Mouse (Mus musculus): ENCODE measurements around the gene Furin. TPM values are rescaled to one million over a fixed set of nuclear protein-coding genes. Genes with fewer than 3 reads are reported as not detected.
"Not testable (repeated sequence)": the region's sequence is repeated elsewhere in the genome, so short reads cannot be mapped to it uniquely, and the experiment has no call there.

Gene Furin
- total RNA-seq, 2 experiments from 2014 or later, result 48.5 to 49.0 TPM

DNA sequence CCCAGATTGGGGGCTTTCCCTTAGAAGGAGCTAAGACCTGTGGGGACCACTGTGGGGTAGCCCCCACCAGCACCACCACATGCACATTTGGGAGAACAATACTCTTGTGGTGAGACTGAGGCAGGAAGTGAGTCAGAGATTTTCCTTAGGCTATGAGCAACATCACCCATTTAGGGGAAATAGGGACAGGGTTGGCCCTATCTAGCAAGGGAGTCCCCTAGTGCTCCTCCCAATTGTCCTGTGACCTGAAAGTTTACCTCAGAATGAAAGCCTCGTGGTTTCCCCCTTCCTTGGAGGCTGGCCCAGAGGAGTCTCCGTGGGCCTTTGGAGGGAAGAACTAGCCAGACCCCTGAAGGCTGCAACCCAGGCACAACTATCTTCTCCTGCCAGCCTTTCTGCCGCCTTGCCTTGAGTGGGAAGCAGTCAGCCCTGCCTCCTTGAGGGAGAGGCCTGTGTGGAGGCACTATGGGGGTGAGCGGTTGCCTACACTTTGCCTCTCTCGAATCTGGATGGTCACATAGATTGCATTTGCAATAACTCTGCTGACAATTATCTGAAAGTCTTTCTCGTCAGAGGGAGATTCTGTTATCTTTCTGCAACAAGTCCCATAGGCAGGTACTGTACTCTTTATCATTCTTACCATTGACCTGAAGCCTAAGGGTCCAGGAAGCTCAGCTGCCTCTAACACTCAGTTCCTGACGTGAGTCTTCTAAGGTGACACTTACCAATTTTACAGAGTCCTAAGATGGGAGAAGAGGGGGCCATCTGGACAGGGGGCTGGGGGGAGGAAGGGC, 938 bp downstream of the Furin start:
- intact Hi-C loops (cut with DNase I), result loop anchor here (5.0 kb wide), 1 partner anchor 43 kb away; no protein-coding TSS in a partner anchor
- no peak for DNase-seq
- no peak for TF ChIP-seq CTCF (IDR thresholded peaks at IDR 0.05)
- Histone ChIP-seq H3K27ac (peak overlapping the region; percentile 97), H3K4me3 (no peak overlapping the region)

DNA sequence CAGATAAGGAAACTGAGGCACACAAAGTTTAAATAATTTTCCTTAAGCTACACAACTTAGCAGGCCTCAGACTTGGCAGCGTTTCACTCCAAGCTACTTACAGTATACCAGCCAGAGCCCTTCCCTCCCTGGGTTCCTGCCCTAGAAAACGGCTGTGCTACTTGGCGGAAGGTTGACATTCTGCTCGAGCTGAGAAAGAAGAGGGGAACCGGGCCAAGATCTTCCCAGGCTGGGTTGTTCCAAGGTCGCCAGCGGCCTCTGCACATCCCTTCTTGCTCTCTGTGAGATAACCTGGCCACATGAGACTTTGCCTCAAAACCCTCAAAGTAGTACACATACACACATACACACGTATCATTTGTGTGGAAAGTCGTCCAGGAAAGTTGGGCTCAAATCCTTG, 1.7 kb downstream of the Furin start:
- no peak for TF ChIP-seq CTCF (IDR thresholded peaks at IDR 0.05)
- peak; percentile 92 for DNase-seq
- Histone ChIP-seq H3K27ac (peak overlapping the region; percentile 97), H3K4me3 (peak overlapping the region; percentile 90)
- intact Hi-C loops (cut with DNase I), result loop anchor here (2.0 to 5.0 kb wide), 3 partner anchors 17 to 131 kb away; partner anchors contain the start of genes Blm and Fes

DNA sequence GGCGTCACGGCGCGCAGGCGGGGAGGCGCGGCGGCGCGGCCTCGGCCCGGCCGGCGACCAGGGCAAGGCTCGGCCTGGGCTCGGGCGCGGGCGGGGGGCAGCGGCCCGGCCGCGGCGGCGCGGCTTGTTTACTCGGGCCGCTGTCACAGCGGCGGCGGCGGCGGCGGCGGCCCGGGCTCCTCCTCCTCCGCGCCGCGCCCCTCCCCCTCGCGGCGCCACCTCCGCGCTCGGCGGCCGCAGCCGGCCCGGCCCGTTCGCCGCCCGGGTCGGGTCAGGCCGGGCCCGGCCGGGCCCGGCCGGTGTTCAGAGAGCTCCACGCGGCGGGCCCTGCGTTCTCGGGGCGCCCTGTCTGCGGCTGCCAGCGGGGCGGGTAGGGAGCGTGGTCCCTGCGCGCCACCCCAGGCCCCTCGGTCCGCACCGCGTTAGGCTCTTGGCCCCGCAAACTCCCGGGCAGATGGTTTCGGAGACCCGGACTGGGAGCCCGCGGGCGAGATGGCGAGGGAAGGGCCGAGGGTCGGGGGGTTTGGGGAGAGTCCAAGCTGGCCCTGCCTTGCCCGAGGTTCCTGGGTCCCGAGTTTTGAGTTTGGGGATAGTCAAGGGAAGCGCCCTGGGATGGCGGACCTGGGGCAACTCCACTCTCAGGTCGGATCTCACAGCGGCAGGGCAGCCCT, 2.5 kb downstream of the Furin start:
- peak overlapping the region; percentile 97 for H3K27ac ChIP-seq
- TF ChIP-seq CTCF (IDR thresholded peaks at IDR 0.05), result no peak
- peak overlapping the region; percentile 90 for H3K4me3 ChIP-seq
- intact Hi-C loops (cut with DNase I), result loop anchor here (2.0 to 5.0 kb wide), 3 partner anchors 16 to 132 kb away; partner anchors contain the start of genes Blm and Fes
- DNase-seq, result peak; percentile 90

DNA sequence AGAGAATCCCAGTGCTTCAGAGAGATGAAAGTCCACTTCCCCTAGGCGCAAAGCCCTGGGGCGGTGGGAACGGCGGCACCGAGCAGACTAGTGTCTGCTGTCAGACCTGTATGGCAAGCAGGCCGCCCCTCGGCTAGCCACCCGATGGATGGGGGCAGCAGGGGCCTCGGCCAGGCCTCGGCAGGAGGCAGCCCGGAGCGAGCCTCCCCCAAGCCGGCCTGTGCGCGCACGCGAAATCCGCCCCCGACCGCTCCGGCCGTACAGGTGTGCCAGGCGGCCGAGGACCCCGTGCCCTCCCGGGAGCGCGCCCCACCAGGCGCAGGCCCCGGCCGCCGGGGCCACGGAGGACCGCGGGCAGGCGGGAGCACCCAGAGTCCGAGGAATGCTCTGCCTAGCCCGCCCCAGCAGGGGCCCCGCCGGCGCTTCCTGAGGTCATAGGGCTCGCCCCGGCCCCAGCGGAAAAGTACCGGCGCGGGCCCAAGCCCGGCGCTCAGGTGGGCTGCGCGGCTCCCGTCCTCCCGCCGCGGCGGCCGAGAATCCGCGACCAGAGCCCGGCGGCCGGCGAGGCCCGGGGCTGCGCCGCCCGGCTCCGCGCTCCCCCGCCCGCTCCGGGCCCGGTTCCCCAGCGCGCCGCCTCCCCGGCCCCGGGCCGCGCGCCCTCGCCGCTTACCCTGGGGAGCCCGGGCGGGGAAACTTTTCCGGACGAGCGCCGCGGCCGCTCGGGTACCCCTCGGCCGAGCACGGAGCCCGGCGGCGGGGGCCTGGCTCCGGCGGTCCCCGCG, 3.2 kb downstream of the Furin start:
- H3K4me3 ChIP-seq, result peak overlapping the region; percentile 90
- DNase-seq, result peak; percentile 75
- TF ChIP-seq CTCF (IDR thresholded peaks at IDR 0.05), result 0 out of 2 replicates have a peak, but pooled peaks have one; percentile 4
- intact Hi-C loops (cut with DNase I), result loop anchor here (2.0 to 5.0 kb wide), 3 partner anchors 15 to 133 kb away; partner anchors contain the start of genes Blm and Fes
- H3K27ac ChIP-seq, result peak overlapping the region; percentile 94

DNA sequence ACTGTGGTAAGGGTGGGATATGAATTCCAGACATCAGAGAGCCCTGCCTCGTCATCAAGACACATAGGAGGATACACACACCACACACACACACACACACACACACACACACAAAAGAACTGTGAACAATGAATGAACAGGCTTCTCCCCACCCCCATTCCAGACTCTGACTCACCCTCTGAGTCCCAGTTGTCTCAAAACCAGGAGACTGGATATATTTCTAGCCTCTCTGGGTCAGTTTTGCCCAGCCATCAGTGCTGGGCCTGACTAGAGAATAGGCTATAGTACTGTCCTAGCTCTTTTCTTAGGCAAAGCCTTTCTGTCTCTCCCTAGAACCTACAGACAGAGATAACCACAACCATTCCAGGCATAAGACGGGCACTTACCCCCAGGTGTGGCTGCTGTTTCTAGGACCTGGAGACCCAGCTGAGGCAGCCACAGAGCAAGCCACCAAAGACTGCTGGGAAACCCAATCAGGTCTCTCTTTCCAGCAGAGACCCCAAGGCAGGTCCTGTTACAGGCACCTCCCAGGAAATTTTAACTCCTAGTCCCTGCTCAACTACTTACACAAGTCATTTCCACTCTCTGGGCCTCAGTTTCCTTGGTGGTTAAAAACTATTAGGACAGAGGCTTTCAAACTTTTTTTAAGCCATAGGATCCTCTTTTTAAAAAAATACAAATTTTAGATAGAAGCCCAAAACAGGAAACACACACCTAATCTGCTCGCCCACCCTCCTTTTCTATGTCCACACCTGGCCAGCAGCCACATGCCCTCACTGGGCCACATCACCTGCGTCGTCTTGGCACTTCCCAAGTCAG, 4.0 kb downstream of the Furin start:
- DNase-seq, result no peak
- intact Hi-C loops (cut with DNase I), result loop anchor here (5.0 kb wide), 1 partner anchor 46 kb away; no protein-coding TSS in a partner anchor

DNA sequence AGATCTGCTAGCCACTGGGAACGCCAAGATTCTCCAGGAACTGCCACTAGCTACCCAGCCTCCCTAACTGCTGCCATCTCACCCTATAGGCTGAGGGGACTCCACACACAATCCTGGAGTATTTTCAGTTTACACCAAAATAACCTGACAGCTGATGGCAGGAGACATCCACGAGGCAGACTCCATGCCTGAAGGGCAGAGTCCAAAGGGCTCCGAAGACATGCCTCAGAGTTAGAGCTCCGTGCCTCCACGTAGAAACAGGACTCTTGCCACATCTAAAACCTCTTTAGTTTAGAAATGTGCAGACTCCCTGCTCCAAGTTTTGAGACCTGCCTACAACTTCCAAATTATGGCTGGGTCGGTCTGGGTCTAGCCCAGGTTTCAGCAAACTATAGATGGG, 4.7 kb downstream of the Furin start:
- peak overlapping the region; percentile 94 for H3K27ac ChIP-seq
- peak overlapping the region; percentile 90 for H3K4me3 ChIP-seq
- TF ChIP-seq CTCF (IDR thresholded peaks at IDR 0.05), result no peak
- DNase-seq, result no peak
- intact Hi-C loops (cut with DNase I), result loop anchor here (5.0 kb wide), 1 partner anchor 47 kb away; no protein-coding TSS in a partner anchor

More for the DNA sequence above, 4.0 kb downstream of the Furin start:
- Histone ChIP-seq H3K4me3 (peak overlapping the region; percentile 90), H3K27ac (peak overlapping the region; percentile 94)
- no peak for TF ChIP-seq CTCF (IDR thresholded peaks at IDR 0.05)

DNA sequence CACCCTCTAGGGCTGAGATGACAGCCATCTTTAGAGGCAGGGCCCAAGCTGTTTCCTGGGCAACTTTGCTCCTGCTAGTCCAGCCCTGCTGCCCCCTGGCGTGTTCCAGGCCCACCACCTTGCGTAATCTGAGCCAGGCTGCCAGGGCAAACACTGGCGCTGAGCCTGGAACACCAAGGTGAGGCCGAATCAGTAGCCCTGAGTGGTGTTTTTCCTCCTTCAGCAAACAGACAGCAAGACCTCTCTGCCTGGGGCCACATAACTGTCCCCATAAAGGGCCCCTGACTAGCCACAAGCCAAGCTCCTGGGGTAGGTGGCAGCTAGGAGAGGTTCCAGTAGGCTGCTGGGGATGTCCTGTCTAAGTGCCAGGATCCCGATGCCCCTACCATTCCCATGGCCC, 5.1 kb downstream of the Furin start:
- peak; percentile 71 for DNase-seq
- intact Hi-C loops (cut with DNase I), result loop anchor here (5.0 kb wide), 1 partner anchor 47 kb away; no protein-coding TSS in a partner anchor
- Histone ChIP-seq H3K27ac (peak overlapping the region; percentile 94), H3K4me3 (peak overlapping the region; percentile 90)
- no peak for TF ChIP-seq CTCF (IDR thresholded peaks at IDR 0.05)

DNA sequence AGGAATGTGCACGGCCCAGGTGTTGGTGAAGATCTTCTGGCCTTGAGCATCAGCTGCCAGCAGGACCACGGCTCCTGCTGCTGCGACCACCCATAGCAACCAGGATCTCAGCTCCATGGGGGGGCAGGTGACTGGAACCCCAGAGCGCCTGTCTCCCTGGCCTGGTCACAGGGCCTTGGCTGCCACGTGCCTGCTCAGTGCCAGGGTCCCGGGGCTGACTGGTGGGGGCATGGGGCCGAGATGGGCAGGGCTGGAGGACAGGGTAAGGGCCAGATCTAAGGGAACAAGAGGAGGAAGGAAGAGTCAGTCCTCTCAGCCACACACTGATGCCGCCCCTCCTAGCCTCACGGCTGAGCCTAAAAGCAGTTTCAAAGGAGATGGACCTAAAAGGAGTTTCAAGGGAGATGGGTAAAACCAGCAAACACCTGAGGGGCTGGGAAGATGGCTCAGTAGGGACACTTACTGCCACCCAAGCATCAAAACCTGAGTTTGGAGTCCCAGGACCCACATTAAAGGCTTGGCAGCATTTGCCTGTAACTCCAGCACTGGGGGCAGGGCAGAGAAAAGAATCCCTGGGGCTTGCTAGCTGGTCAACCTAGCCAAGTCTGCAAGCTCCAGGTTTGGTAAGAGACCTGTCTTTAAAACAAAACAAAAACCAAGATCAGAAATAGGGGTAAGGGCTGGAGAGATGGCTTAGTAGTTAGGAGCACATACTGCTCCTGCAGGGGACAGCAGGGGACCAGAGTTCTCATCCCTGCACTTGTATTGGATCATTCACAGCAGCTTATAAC, 6.4 kb downstream of the Furin start:
- peak; percentile 23 for TF ChIP-seq CTCF (IDR thresholded peaks at IDR 0.05)
- Histone ChIP-seq H3K27ac (peak overlapping the region; percentile 25; the same call in 1 of the 2 replicates), H3K4me3 (peak overlapping the region; percentile 19)
- intact Hi-C loops (cut with DNase I), result no loop called here
- DNase-seq, result no peak

DNA sequence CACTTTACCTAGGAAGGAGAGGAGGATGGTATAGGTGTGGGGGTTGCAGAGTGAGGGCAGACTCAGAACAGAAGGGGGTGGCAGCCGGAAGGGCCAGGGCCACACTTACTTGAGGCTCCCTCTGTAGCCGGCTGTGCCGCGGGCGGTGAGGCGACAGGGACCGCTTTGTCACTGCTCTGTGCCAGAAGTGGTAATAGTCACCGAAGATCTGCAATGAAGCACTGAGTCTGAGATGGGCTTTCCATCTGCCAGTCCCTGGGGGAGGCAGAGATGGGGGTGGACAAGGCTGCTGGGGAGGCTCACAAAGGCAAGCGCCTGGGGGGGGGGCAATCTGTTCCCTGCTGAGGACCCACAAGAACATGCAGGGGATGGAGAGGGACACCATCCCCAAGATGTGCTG, 7.2 kb downstream of the Furin start:
- no peak overlapping the region for H3K27ac ChIP-seq
- no peak for DNase-seq
- no peak overlapping the region for H3K4me3 ChIP-seq
- TF ChIP-seq CTCF (IDR thresholded peaks at IDR 0.05), result no peak
- intact Hi-C loops (cut with DNase I), result no loop called here

DNA sequence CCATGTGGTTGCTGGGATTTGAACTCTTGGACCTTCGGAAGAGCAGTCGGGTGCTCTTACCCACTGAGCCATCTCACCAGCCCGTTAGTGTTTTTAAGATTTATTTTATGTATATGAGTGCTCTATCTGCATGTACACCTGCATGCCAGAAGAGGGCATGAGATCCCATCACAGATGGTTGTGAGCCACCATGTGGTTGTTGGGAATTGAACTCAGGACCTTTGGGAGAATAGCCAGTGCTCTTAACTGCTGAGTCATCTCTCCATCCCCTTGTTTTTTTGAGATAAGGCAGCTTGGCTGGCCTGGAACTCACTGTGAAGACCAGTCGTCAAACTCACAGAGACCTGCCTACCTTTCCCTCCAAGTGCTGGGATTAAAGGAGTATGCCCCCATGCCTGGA, 8.8 kb downstream of the Furin start:
- intact Hi-C loops (cut with DNase I); H3K27ac ChIP-seq; H3K4me3 ChIP-seq; DNase-seq: not testable (repeated sequence)
- TF ChIP-seq CTCF (IDR thresholded peaks at IDR 0.05), result peak; percentile 43

DNA sequence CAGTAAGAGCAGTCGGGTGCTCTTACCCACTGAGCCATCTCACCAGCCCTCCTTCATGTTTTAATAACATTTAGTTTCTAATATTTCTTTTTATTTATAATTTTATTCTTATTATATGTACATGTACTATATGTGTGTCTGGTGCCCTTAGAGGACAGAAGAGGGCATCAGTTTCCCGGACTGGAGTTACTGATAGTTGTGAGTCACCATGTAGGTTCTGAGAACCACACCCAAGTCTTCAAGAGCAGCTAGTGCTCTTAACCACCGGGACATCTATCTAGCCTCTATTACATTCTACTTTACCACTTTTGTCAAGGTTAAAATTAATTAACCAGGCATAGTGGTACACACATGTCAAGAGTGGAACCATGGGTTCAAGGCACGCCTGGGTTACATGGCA, 10.6 kb downstream of the Furin start:
- no peak for TF ChIP-seq CTCF (IDR thresholded peaks at IDR 0.05)
- intact Hi-C loops (cut with DNase I), result no loop called here
- no peak overlapping the region for H3K4me3 ChIP-seq
- no peak overlapping the region for H3K27ac ChIP-seq
- no peak for DNase-seq
